ENCODE assay signal across 8 mouse cellular contexts in the genomic region with DNA sequence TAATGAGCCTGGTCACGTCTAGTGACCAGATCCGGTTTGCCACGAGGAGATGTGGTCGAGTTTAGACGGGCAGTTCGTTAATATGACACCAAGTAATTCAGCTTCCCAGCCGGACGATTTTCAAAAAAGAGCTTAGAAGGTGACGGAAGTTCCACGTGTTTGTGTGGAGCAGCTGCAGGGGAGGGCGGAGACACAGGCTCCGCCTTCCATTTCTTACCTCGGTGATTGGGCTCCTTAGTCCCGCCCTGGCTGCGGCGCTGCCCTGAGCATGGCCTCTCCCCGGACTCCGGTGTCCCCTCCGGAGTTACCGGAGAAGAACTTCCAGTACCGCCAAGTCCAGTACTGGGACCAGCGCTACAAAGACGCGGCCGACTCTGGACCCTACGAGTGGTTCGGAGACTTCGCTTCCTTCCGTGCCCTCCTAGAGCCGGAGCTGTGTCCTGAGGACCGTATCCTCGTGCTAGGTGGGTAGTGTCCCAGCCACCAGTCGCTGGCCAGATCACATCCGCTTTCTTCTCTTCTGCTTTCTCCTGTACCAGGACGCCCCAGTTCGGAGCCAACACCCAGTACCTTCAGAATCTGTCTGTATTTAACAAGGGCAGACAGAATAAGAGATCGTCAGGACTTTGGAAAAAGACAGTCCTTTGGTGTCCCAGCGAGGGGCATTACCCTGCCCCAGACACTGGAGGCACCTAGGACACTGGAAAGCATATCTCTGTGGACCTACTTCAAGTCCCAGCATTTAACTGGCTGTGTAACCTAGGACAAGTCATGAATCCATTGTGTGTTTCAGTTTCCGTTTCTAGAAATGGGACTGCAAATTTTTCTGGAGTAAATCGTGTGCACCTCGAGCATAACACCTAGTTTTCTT. TPM values are rescaled to one million over a fixed set of nuclear protein-coding genes. Genes with fewer than 3 reads are reported as not detected.
DNase-seq lines count a peak whose midpoint lies in the region; ATAC-seq and TF ChIP-seq lines count a peak whose summit lies in the region.

A gene (plus strand): TSS at position 237 of the 871 bp plus-strand sequence.
A gene (plus strand): TSS at position 254 of the 871 bp plus-strand sequence.
A gene (minus strand): TSS at position 379 of the 871 bp plus-strand sequence.

- WGBS in bone marrow, adult 2 months = 1% methylated on average over 41 of the region's 41 CpGs
- WGBS in embryonic facial prominence, embryonic 15.5 days = 1% methylated on average over 41 of the region's 41 CpGs
- WGBS in liver, embryonic 11.5 days = 2% methylated on average over 41 of the region's 41 CpGs

- peak within 1 kb of the TSS; percentile 80 for H3K9ac ChIP-seq in embryonic facial prominence, embryonic 15.5 days
- peak within 1 kb of the TSS; percentile 80 for H3K9ac ChIP-seq in liver, embryonic 11.5 days (ENCODE audit: low read depth, low read length)

- peaks cover 14% of the 10 kb centered on the region; the same call in 1 of the 2 replicates for H3K36me3 ChIP-seq in embryonic facial prominence, embryonic 15.5 days
- peaks cover 5% of the 10 kb centered on the region for H3K36me3 ChIP-seq in liver, embryonic 11.5 days (ENCODE audit: control insufficient read depth, insufficient read depth, low read length)
- H3K36me3 ChIP-seq in myocyte (ENCODE audit: control insufficient read depth, insufficient read depth) = no peaks in the 10 kb centered on the region

- H3K27me3 ChIP-seq in embryonic facial prominence, embryonic 15.5 days = no peaks in the 10 kb centered on the region
- no peaks in the 10 kb centered on the region for H3K27me3 ChIP-seq in liver, embryonic 11.5 days (replicated peaks; ENCODE audit: control insufficient read depth, insufficient read depth, low read length)
- H3K27me3 ChIP-seq in myocyte (ENCODE audit: control insufficient read depth, insufficient read depth, insufficient read length) = no peaks in the 10 kb centered on the region

- peak; percentile 85 to 86 for DNase-seq in B cell, adult 2 months
- peak; percentile 90 to 91 for DNase-seq in heart, adult 9 months (ENCODE audit: low spot score in 2 of 2)
- DNase-seq in kidney, adult 9 months = peak; percentile 93
- peak; percentile 90 for DNase-seq in liver, embryonic 11.5 days (ENCODE audit: low spot score)
- peak; percentile 83 to 89 for DNase-seq in spleen, postnatal 4 days (ENCODE audit: low spot score in 2 of 2)

- TF ChIP-seq CTCF in bone marrow, adult 2 months (IDR thresholded peaks at IDR 0.05; ENCODE audit: control insufficient read depth, insufficient read depth, low read length) = no peak

- ATAC-seq in embryonic facial prominence, embryonic 15.5 days (ENCODE audit: insufficient number of reproducible peaks, low FRiP score, low TSS enrichment, low read depth) = peak; percentile 93
- peak; percentile 98 for ATAC-seq in liver, embryonic 11.5 days (replicated peaks; ENCODE audit: low FRiP score)

- no peak within 1 kb of the TSS for H3K27ac ChIP-seq in bone marrow, adult 2 months (ENCODE audit: control insufficient read depth, insufficient read depth, low read depth, low read length, poor library complexity)
- peak within 1 kb of the TSS; percentile 79 for H3K27ac ChIP-seq in embryonic facial prominence, embryonic 15.5 days (replicated peaks)
- H3K27ac ChIP-seq in liver, embryonic 11.5 days (ENCODE audit: low read depth, low read length) = peak within 1 kb of the TSS; percentile 70

- peak within 1 kb of the TSS; percentile 33 for H3ac ChIP-seq in myocyte (ENCODE audit: control insufficient read depth, insufficient read length)

- H3K4me3 ChIP-seq in bone marrow, adult 2 months (replicated peaks; ENCODE audit: control insufficient read depth, low read depth, low read length) = peak within 1 kb of the TSS; percentile 100
- H3K4me3 ChIP-seq in embryonic facial prominence, embryonic 15.5 days (replicated peaks) = peak within 1 kb of the TSS; percentile 87
- peak within 1 kb of the TSS; percentile 75 for H3K4me3 ChIP-seq in liver, embryonic 11.5 days (ENCODE audit: low read depth, low read length)
- peak within 1 kb of the TSS; percentile 71 for H3K4me3 ChIP-seq in myocyte

- H3K4me2 ChIP-seq in embryonic facial prominence, embryonic 15.5 days (replicated peaks) = peak within 1 kb of the TSS; percentile 81
- H3K4me2 ChIP-seq in liver, embryonic 11.5 days = peak within 1 kb of the TSS; percentile 88
- H3K4me2 ChIP-seq in myocyte (ENCODE audit: low read depth) = peak within 1 kb of the TSS; percentile 100

- H3K79me2 ChIP-seq in myocyte (ENCODE audit: control insufficient read depth, insufficient read depth) = peaks cover 15% of the 10 kb centered on the region

- TF ChIP-seq POLR2A in bone marrow, adult 2 months (IDR thresholded peaks at IDR 0.05; ENCODE audit: borderline replicate concordance, control insufficient read depth, low read depth, low read length) = peak; percentile 51; the same call in 1 of the 2 replicates
- peak; percentile 68 for TF ChIP-seq POLR2A in myocyte (IDR thresholded peaks at IDR 0.05; ENCODE audit: insufficient read length, low read depth)

- no peaks in the 10 kb centered on the region for H3K4me1 ChIP-seq in bone marrow, adult 2 months (ENCODE audit: control insufficient read depth, insufficient read depth, low read length)
- H3K4me1 ChIP-seq in embryonic facial prominence, embryonic 15.5 days = peaks cover 19% of the 10 kb centered on the region
- peaks cover 12% of the 10 kb centered on the region for H3K4me1 ChIP-seq in liver, embryonic 11.5 days (replicated peaks; ENCODE audit: control insufficient read depth, insufficient read depth, low read length)

- no peaks in the 10 kb centered on the region for H3K9me3 ChIP-seq in embryonic facial prominence, embryonic 15.5 days (replicated peaks)
- no peaks in the 10 kb centered on the region for H3K9me3 ChIP-seq in liver, embryonic 11.5 days (ENCODE audit: control insufficient read depth, low read length)

TF ChIP-seq in myocyte, 11 proteins besides CTCF, POLR2A, EP300 and RAD21:
- TF ChIP-seq POLR2AphosphoS2 (IDR thresholded peaks at IDR 0.05; ENCODE audit: insufficient read length, low read depth) (peak; percentile 47), USF1 (IDR thresholded peaks at IDR 0.05; ENCODE audit: low read depth) (peak; percentile 20), TCF12 (IDR thresholded peaks at IDR 0.05; ENCODE audit: insufficient read depth, poor library complexity, severe bottlenecking) (no peak), MYOD1 (IDR thresholded peaks at IDR 0.05; ENCODE audit: control insufficient read depth in 1 of 3, insufficient read length in 2 of 3, low read depth in 2 of 3) (peak; percentile 37 to 87 (median 79)), MYOG (IDR thresholded peaks at IDR 0.05; ENCODE audit: control insufficient read depth in 1 of 3, insufficient read depth in 1 of 3, insufficient read length in 2 of 3, low read depth in 2 of 3) (peak; percentile 60 to 87 (median 84)), E2F4 (IDR thresholded peaks at IDR 0.05; ENCODE audit: insufficient read depth) (no peak), MAX (IDR thresholded peaks at IDR 0.05; ENCODE audit: low read depth) (peak; percentile 89), REST (IDR thresholded peaks at IDR 0.05; ENCODE audit: insufficient read depth, insufficient read length) (no peak), CEBPB (IDR thresholded peaks at IDR 0.05; ENCODE audit: insufficient read depth, poor library complexity, severe bottlenecking) (no peak), TCF3 (IDR thresholded peaks at IDR 0.05; ENCODE audit: insufficient read length, low read depth) (no peak), SRF (IDR thresholded peaks at IDR 0.05; ENCODE audit: control insufficient read depth, insufficient read length, low read depth) (no peak)

RNA-seq across cellular contexts. Expression of the first gene that starts in this region (rescaled TPM):
- polyA plus RNA-seq in bone marrow, adult 2 months (2011; ENCODE audit: insufficient read depth, insufficient read length, low replicate concordance, missing spikeins) = 1.1 and 4.3 TPM in 2 replicates
- 29.2 and 31.3 TPM in 2 replicates for polyA plus RNA-seq in embryonic facial prominence, embryonic 15.5 days (2015; fragmentation: Nextera tagmentation; extraction: Ambion mirVana)
- 42.7 and 44.6 TPM in 2 replicates for polyA plus RNA-seq in liver, embryonic 11.5 days (2014; fragmentation: Nextera tagmentation; extraction: Ambion mirVana)
- polyA plus RNA-seq in myocyte (2012; fragmentation: generic; extraction: Trizol) = 19.1 TPM

RNA-seq across cellular contexts. Expression of the second gene that starts in this region (rescaled TPM):
- not detected in 2 replicates for polyA plus RNA-seq in bone marrow, adult 2 months (2011; ENCODE audit: insufficient read depth, insufficient read length, low replicate concordance, missing spikeins)
- not detected in 2 replicates for polyA plus RNA-seq in embryonic facial prominence, embryonic 15.5 days (2015; fragmentation: Nextera tagmentation; extraction: Ambion mirVana)
- 0.05 TPM in 1 of 2 replicates, not detected in the other for polyA plus RNA-seq in liver, embryonic 11.5 days (2014; fragmentation: Nextera tagmentation; extraction: Ambion mirVana)
- polyA plus RNA-seq in myocyte (2012; fragmentation: generic; extraction: Trizol) = 0.04 TPM

RNA-seq across cellular contexts. Expression of the third gene that starts in this region (rescaled TPM):
- 7.5 and 11.3 TPM in 2 replicates for polyA plus RNA-seq in bone marrow, adult 2 months (2011; ENCODE audit: insufficient read depth, insufficient read length, low replicate concordance, missing spikeins)
- polyA plus RNA-seq in embryonic facial prominence, embryonic 15.5 days (2015; fragmentation: Nextera tagmentation; extraction: Ambion mirVana) = 36.3 and 39.4 TPM in 2 replicates
- polyA plus RNA-seq in liver, embryonic 11.5 days (2014; fragmentation: Nextera tagmentation; extraction: Ambion mirVana) = 55.7 and 58.6 TPM in 2 replicates
- polyA plus RNA-seq in myocyte (2012; fragmentation: generic; extraction: Trizol) = 36.8 TPM
